Mouse (Mus musculus): ENCODE data around the gene Ccdc170. TPM values are rescaled to one million over a fixed set of nuclear protein-coding genes. Genes with fewer than 3 reads are reported as not detected.

The Ccdc170 gene
- polyA plus RNA-seq, 1 experiment from 2014 or later: 0.06 TPM

DNA sequence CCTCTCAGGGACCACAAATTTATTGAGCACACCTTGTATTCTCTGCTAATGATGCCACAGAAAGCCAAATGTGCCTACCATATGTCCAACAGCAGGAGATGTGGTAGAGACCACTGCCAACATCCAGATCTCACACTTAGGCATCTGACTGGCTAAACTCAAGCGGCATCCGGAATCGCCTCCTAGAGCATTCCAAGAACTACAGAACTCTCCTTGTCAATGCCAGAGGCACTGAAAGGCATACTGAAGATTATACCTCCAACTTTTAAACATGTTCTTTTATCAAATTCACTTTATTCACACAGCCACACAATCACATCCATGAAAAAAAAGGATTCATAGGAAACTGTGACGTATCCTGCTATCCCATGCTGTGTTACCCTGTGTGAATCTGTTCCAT, 88.5 kb downstream of the Ccdc170 start:
- no peaks in the 10 kb centered on the region for H3K9me3 ChIP-seq
- no peaks in the 10 kb centered on the region for H3K4me1 ChIP-seq (replicated peaks)
- H3K27ac ChIP-seq: no peak overlapping the region
- ATAC-seq (ENCODE audit: insufficient number of reproducible peaks, insufficient read depth, low FRiP score, low TSS enrichment, low read depth): no peak
- no peak overlapping the region for H3K9ac ChIP-seq (replicated peaks)
- H3K4me2 ChIP-seq: no peak overlapping the region
- H3K36me3 ChIP-seq: no peaks in the 10 kb centered on the region
- H3K27me3 ChIP-seq: no peaks in the 10 kb centered on the region
- no peak overlapping the region for H3K4me3 ChIP-seq (replicated peaks)
- WGBS: 92% methylated on average over 4 of the region's 4 CpGs

DNA sequence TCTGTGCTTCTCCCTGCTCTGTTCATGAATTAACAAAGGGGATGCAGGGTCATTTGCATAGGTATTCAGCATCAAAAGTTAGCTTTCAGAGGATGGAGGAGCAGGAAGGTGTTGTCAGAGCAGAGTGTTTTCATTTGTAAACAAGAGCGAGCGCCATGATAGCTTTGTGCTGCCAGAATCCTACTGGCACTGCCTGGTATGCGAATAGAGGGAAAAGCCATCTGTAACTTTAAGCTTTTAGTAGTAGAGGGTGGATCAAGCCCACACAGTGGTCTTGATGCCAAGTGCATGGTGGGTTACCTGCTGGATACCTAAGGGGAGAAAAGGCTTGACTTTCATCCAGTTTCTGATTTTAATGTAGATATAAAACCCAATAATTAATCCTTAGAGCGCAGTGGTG, 89.0 kb downstream of the Ccdc170 start:
- WGBS: 87% methylated on average over 4 of the region's 4 CpGs
- Histone ChIP-seq H3K27ac (no peak overlapping the region), H3K4me1 (replicated peaks) (no peaks in the 10 kb centered on the region), H3K4me2 (no peak overlapping the region), H3K4me3 (replicated peaks) (no peak overlapping the region), H3K36me3 (no peaks in the 10 kb centered on the region), H3K9ac (replicated peaks) (no peak overlapping the region), H3K9me3 (no peaks in the 10 kb centered on the region), H3K27me3 (no peaks in the 10 kb centered on the region)
- ATAC-seq (ENCODE audit: insufficient number of reproducible peaks, insufficient read depth, low FRiP score, low TSS enrichment, low read depth): no peak

DNA sequence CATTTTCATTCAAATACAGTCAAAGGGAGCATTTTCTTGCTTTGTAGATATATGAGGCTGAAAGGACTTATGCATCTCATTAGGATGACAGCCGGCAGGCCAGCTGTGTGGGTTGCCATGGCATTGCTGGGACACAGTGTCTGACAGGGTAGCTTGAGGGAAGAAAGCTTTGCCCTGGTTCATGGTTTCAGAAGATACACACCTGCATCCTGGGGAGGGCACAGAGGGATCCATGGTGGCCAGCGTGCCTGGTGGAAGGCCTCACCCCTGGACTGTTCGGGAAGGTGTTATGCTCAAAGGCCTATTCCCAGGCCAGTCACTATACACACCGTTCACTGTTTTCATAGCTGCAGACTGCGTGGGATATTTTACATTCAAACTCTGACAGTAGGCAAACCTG, 99.6 kb downstream of the Ccdc170 start:
- Histone ChIP-seq H3K36me3 (no peaks in the 10 kb centered on the region), H3K4me3 (replicated peaks) (no peak overlapping the region), H3K9me3 (no peaks in the 10 kb centered on the region), H3K27ac (no peak overlapping the region), H3K9ac (replicated peaks) (no peak overlapping the region), H3K27me3 (no peaks in the 10 kb centered on the region), H3K4me2 (no peak overlapping the region), H3K4me1 (replicated peaks) (no peaks in the 10 kb centered on the region)
- ATAC-seq (ENCODE audit: insufficient number of reproducible peaks, insufficient read depth, low FRiP score, low TSS enrichment, low read depth): no peak
- WGBS: 84% methylated on average over 5 of the region's 5 CpGs

DNA sequence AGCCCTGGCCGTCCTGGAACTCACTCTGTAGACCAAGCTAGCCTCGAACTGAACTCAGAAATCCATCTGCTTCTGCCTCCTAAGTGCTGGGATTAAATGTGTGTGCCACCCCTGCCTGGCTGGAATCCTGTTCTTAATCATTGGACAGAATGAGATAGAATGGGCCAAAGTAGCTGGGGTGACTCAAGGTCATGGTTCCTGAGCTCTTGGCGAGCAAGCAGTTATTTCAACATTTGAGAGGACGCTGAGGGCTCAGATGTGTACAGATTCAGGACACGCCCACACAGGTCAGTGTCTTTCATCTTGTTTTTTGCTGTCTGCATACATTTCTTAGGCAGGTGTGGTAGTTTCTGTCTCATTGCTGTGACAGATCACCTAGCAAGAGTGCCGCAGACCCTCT, 104.4 kb downstream of the Ccdc170 start:
- Histone ChIP-seq H3K9ac (replicated peaks) (no peak overlapping the region), H3K4me2 (no peak overlapping the region), H3K9me3 (no peaks in the 10 kb centered on the region), H3K36me3 (no peaks in the 10 kb centered on the region), H3K27ac (no peak overlapping the region), H3K4me1 (replicated peaks) (no peaks in the 10 kb centered on the region), H3K4me3 (replicated peaks) (no peak overlapping the region), H3K27me3 (no peaks in the 10 kb centered on the region)
- 87% methylated on average over 6 of the region's 6 CpGs for WGBS
- no peak for ATAC-seq (ENCODE audit: insufficient number of reproducible peaks, insufficient read depth, low FRiP score, low TSS enrichment, low read depth)

DNA sequence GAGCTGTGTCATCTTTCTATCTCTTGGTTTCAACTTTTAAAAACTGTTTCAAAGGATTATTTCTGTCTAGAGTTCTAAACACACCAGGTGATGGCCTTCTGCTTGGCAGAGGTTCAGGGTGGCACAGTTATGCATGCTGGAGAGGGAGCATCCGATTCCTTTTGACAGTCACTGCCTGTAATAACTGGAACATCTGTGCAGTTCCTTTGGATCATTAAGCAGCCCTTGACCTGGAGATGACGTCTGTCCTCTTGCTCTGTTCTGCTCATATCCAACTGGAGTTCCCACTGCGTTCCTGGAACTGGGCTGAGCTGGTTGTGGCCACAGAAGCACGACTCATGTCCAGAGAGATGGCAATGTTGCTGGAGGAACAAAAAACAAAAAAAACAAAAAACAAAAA, 107.3 kb downstream of the Ccdc170 start:
- H3K4me2 ChIP-seq: no peak overlapping the region
- H3K36me3 ChIP-seq: no peaks in the 10 kb centered on the region
- H3K9me3 ChIP-seq: no peaks in the 10 kb centered on the region
- H3K27ac ChIP-seq: no peak overlapping the region
- no peak for ATAC-seq (ENCODE audit: insufficient number of reproducible peaks, insufficient read depth, low FRiP score, low TSS enrichment, low read depth)
- 82% methylated on average over 4 of the region's 4 CpGs for WGBS
- no peaks in the 10 kb centered on the region for H3K27me3 ChIP-seq
- H3K4me1 ChIP-seq (replicated peaks): no peaks in the 10 kb centered on the region
- H3K4me3 ChIP-seq (replicated peaks): no peak overlapping the region
- no peak overlapping the region for H3K9ac ChIP-seq (replicated peaks)

DNA sequence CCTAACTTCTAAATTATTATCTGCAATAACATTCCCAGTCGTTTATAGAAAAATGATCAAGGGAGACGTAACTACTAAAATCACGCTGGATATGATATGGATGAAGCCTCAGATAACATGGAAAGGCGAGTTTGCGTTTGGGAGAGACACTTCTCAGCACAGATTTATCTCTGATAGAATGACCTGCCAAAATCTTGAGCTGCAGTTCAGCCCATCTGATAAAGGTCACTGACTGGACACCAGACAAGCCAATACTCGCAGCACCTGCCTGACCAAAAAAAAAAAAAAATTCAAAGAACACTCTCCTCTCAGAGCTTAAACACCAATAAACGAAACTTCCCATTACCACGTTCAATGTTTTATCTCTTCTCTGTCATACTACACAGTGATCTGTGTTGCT, 108.7 kb downstream of the Ccdc170 start:
- no peaks in the 10 kb centered on the region for H3K36me3 ChIP-seq
- 61% methylated on average over 8 of the region's 8 CpGs for WGBS
- H3K4me3 ChIP-seq (replicated peaks): no peak overlapping the region
- no peaks in the 10 kb centered on the region for H3K9me3 ChIP-seq
- no peaks in the 10 kb centered on the region for H3K27me3 ChIP-seq
- ATAC-seq (ENCODE audit: insufficient number of reproducible peaks, insufficient read depth, low FRiP score, low TSS enrichment, low read depth): no peak
- H3K4me1 ChIP-seq (replicated peaks): no peaks in the 10 kb centered on the region
- no peak overlapping the region for H3K27ac ChIP-seq
- no peak overlapping the region for H3K9ac ChIP-seq (replicated peaks)
- no peak overlapping the region for H3K4me2 ChIP-seq

DNA sequence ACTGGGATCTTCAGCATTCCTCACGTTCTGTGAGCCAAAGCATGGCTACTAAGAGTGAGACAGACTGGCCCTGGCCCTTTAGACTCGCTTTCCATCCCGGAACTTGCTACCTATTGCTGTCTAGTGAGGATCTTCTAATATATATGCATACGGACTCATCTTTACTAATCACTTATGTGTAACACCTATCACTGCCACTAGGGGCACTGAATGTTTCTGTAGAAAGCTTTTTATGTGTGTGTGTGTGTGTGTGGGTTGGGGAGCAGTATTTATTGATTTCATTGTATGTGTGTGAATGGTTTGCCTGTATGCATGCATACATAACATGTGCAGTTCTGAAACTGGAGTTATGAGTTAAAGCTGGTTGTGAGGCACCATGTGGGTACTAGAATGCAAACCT, 111.5 kb downstream of the Ccdc170 start:
- no peaks in the 10 kb centered on the region for H3K36me3 ChIP-seq
- 82% methylated on average over 4 of the region's 4 CpGs for WGBS
- ATAC-seq (ENCODE audit: insufficient number of reproducible peaks, insufficient read depth, low FRiP score, low TSS enrichment, low read depth): no peak

DNA sequence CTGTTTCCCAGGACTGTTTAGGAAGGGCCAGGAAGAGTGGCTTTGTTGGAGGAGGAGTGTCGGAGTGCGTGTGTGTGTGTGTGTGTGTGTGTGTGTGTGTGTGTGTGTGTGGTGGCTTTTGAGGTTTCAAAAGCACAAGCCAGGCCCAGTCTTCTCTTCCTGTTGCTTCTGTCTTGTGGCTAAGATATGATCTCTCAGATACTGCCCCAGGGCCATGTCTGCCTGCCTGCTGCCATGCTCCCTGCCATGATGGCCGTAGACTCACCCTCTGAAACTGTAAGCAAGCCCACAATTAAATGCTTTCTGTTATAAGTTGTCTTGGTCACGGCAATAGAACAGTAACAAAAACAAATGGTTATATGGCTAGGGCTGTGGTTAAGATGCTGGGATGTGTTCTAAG, 114.9 kb downstream of the Ccdc170 start:
- WGBS: 92% methylated on average over 4 of the region's 4 CpGs
- no peaks in the 10 kb centered on the region for H3K9me3 ChIP-seq
- no peak overlapping the region for H3K9ac ChIP-seq (replicated peaks)
- no peak overlapping the region for H3K4me3 ChIP-seq (replicated peaks)
- no peaks in the 10 kb centered on the region for H3K36me3 ChIP-seq
- no peak for ATAC-seq (ENCODE audit: insufficient number of reproducible peaks, insufficient read depth, low FRiP score, low TSS enrichment, low read depth)
- H3K4me2 ChIP-seq: no peak overlapping the region
- no peaks in the 10 kb centered on the region for H3K4me1 ChIP-seq (replicated peaks)
- no peaks in the 10 kb centered on the region for H3K27me3 ChIP-seq
- H3K27ac ChIP-seq: no peak overlapping the region

More for the DNA sequence above, 111.5 kb downstream of the Ccdc170 start:
- H3K4me2 ChIP-seq: no peak overlapping the region
- H3K9me3 ChIP-seq: no peaks in the 10 kb centered on the region
- no peak overlapping the region for H3K27ac ChIP-seq
- H3K4me3 ChIP-seq (replicated peaks): no peak overlapping the region
- no peak overlapping the region for H3K9ac ChIP-seq (replicated peaks)
- H3K4me1 ChIP-seq (replicated peaks): no peaks in the 10 kb centered on the region
- no peaks in the 10 kb centered on the region for H3K27me3 ChIP-seq

DNA sequence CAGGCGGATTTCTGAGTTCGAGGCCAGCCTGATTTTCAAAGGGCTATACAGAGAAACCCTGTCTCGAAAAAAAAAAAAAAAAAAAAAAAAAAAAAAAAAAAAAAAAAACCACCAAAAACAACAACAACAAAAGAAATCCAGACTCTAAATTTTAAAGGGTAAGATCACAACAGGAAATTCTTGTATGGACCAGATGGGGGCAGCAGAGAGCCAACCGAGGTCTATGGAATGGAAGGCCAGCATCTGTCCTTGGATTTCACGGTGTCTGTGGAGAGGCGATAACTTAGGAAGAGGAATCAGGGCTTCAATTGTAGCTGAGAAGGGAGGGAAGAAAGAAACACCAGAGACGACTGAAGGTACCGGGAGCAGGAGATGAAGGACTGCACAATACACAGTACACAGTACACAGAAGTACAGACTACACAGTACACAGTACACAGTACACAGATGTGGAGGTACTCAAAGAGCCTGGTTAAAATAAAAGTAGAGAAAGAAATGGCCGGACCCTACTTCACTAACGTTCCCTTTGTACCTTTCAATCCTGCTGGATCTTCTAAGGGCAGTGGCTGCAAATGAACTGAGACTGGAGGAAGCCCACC, 116.0 kb downstream of the Ccdc170 start:
- ATAC-seq (ENCODE audit: insufficient number of reproducible peaks, insufficient read depth, low FRiP score, low TSS enrichment, low read depth): 0 out of 2 replicates have a peak, but pooled peaks have one; percentile 33
- WGBS: 71% methylated on average over 10 of the region's 10 CpGs

DNA sequence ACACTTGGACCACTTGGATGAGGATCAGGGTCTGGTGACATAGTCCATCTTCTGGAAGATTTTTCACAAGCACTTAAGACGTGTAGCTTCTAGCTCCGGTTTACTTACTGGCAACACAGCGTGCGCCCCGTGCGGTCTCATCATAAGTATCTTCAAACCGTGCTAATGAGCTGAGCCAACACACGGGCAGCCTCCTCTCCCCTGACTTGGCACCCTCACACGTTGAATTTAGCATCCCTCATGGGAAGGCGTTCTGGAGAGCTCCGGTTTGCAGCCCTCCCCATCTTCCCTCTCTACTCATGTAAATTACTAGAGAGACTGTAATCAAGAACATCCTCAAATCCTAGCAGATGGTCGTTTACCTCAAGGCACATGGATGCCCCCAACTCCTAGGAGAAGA, 116.6 kb downstream of the Ccdc170 start:
- no peak for ATAC-seq (ENCODE audit: insufficient number of reproducible peaks, insufficient read depth, low FRiP score, low TSS enrichment, low read depth)
- H3K4me1 ChIP-seq (replicated peaks): no peaks in the 10 kb centered on the region
- WGBS: 80% methylated on average over 12 of the region's 12 CpGs

More for the DNA sequence above, 116.0 kb downstream of the Ccdc170 start:
- Histone ChIP-seq H3K9ac (replicated peaks) (no peak overlapping the region), H3K36me3 (no peaks in the 10 kb centered on the region), H3K4me3 (replicated peaks) (no peak overlapping the region), H3K27me3 (no peaks in the 10 kb centered on the region), H3K4me2 (no peak overlapping the region), H3K27ac (no peak overlapping the region), H3K4me1 (replicated peaks) (no peaks in the 10 kb centered on the region), H3K9me3 (no peaks in the 10 kb centered on the region)

DNA sequence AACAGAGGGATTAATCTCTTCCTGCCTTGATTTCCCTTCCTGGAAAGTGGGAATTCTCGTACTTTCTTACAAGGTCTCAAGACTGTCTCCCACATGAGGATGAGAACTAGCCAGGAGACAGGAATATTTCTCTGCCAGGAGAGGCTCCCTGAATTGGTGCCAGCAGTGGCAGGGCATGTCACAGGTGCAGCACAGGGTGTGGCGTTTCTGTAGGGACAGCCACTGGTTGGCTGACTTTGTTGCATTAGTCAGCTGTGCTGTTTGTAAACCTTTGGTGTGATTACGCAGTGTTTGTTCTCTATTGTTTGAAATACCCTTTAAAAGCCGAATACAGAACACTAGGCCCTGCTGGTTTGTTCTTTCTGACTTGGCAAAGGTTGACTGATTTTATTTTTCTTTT, 117.3 kb downstream of the Ccdc170 start:
- Histone ChIP-seq H3K27me3 (no peaks in the 10 kb centered on the region), H3K36me3 (no peaks in the 10 kb centered on the region), H3K4me3 (replicated peaks) (no peak overlapping the region), H3K9me3 (no peaks in the 10 kb centered on the region), H3K27ac (no peak overlapping the region), H3K4me2 (no peak overlapping the region), H3K4me1 (replicated peaks) (no peaks in the 10 kb centered on the region), H3K9ac (replicated peaks) (no peak overlapping the region)
- 86% methylated on average over 4 of the region's 4 CpGs for WGBS
- ATAC-seq (ENCODE audit: insufficient number of reproducible peaks, insufficient read depth, low FRiP score, low TSS enrichment, low read depth): no peak

More for the DNA sequence above, 116.6 kb downstream of the Ccdc170 start:
- H3K27ac ChIP-seq: no peak overlapping the region
- no peak overlapping the region for H3K4me3 ChIP-seq (replicated peaks)
- H3K9ac ChIP-seq (replicated peaks): no peak overlapping the region
- no peak overlapping the region for H3K4me2 ChIP-seq
- H3K36me3 ChIP-seq: no peaks in the 10 kb centered on the region
- no peaks in the 10 kb centered on the region for H3K9me3 ChIP-seq
- no peaks in the 10 kb centered on the region for H3K27me3 ChIP-seq

DNA sequence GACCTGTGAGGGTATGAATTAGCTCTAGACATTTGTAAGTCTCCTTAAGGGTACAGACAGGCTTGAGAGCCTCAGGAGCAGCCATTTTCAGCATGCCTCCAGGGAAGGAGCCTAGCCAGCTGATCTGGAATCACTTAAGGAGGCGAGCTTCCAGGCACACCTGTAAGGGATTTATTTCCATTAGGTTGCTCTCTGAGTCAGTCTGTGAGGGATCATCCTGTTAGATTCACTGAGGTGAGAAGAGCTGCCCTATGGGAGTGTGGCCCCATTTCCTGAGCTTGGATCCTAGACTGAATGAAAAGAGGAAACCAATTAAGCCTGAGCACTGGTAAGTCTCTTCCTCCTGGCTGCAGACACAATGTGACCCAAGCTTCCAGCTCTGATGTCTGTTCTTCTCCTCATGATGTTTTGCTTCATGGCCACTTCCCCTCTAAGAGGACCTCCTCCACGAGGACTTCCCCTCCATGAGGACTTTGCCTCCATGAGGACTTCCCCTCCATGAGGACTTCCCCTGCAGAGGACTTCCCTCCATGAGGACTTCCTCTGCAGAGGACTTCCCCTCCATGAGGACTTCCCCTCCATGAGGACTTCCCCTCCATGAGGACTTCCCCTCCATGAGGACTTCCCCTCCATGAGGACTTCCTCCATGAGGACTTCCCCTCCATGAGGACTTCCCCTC, 118.6 kb downstream of the Ccdc170 start:
- Histone ChIP-seq H3K27ac (no peak overlapping the region), H3K9me3 (no peaks in the 10 kb centered on the region), H3K4me3 (replicated peaks) (no peak overlapping the region), H3K36me3 (no peaks in the 10 kb centered on the region), H3K27me3 (no peaks in the 10 kb centered on the region), H3K4me1 (replicated peaks) (no peaks in the 10 kb centered on the region), H3K9ac (replicated peaks) (no peak overlapping the region), H3K4me2 (no peak overlapping the region)
- 21% methylated on average over 2 of the region's 2 CpGs for WGBS
- ATAC-seq (ENCODE audit: insufficient number of reproducible peaks, insufficient read depth, low FRiP score, low TSS enrichment, low read depth): no peak
